Mouse (Mus musculus) stomach, embryonic 15.5 days (tissue): Measurements from ENCODE around the gene Snx11. TPM values are rescaled to one million over a fixed set of nuclear protein-coding genes. Genes with fewer than 3 reads are reported as not detected.
A peak's percentile ranks its signal among the peaks of the same experiment; 100 is the strongest.

Source experiments
- ATAC-seq: fragments of 200-750 bp; cut with Nextera tagmentation; 2 replicates; pipeline ENCODE4 v1.8.0; 2017; ENCODE audit warnings: low read depth, moderate number of reproducible peaks, moderate TSS enrichment; ENCODE audit not compliant: insufficient read depth, low FRiP score
- H3K27ac ChIP-seq: fragments of 300-500 bp; sonication (generic); 2 replicates; pipeline ENCODE4 v1.5.1; 2015; ENCODE audit warnings: mild to moderate bottlenecking, inconsistent platforms
- H3K27me3 ChIP-seq: fragments of 300-500 bp; sonication (generic); replicated peaks from 2 replicates; pipeline ENCODE4 v1.6.1; 2015; ENCODE audit warnings: inconsistent platforms
- H3K36me3 ChIP-seq: fragments of 300-500 bp; sonication (generic); 2 replicates; pipeline ENCODE4 v1.6.1; 2015; ENCODE audit warnings: inconsistent platforms
- H3K4me1 ChIP-seq: fragments of 300-500 bp; sonication (generic); 2 replicates; pipeline ENCODE4 v1.6.1; 2015; ENCODE audit warnings: inconsistent platforms
- H3K4me2 ChIP-seq: fragments of 300-500 bp; sonication (generic); 2 replicates; pipeline ENCODE4 v1.6.1; 2015; ENCODE audit warnings: mild to moderate bottlenecking, inconsistent platforms
- H3K4me3 ChIP-seq: fragments of 300-500 bp; sonication (generic); replicated peaks from 2 replicates; pipeline ENCODE4 v1.5.1; 2015; ENCODE audit warnings: inconsistent platforms
- H3K9ac ChIP-seq: fragments of 300-500 bp; sonication (generic); 2 replicates; pipeline ENCODE4 v1.6.1; 2015; ENCODE audit warnings: inconsistent platforms
- H3K9me3 ChIP-seq: fragments of 300-500 bp; sonication (generic); 2 replicates; pipeline ENCODE4 v1.6.1; 2016; ENCODE audit warnings: inconsistent platforms
- WGBS: fragments of 180-500 bp; shearing (Covaris S2); methylation state at CpG from one replicate; pipeline ENCODE4 v1.1.7; 2015; 5-methylcytosine and 5-hydroxymethylcytosine counted together
- polyA plus RNA-seq: library from polyadenylated mRNA; unstranded; fragments of >200 nt; fragmentation: Nextera tagmentation; extraction: Ambion mirVana; gene quantifications from 2 replicates; pipeline ENCODE4 v1.2.1, GENCODE M21; 2015

Gene Snx11
- polyA plus RNA-seq, 1 experiment from 2014 or later: 16.5 TPM

- no peak overlapping the region for H3K9ac ChIP-seq
- H3K9me3 ChIP-seq: no peaks in the 10 kb centered on the region
- H3K4me3 ChIP-seq: no peak overlapping the region
- no peak for ATAC-seq
- no peaks in the 10 kb centered on the region for H3K4me1 ChIP-seq
- no peaks in the 10 kb centered on the region for H3K27me3 ChIP-seq
- H3K4me2 ChIP-seq: no peak overlapping the region
- WGBS: 68% methylated on average over 5 of the region's 5 CpGs
- no peaks in the 10 kb centered on the region for H3K36me3 ChIP-seq
- H3K27ac ChIP-seq: no peak overlapping the region
Measured at GRCm38 (mm10) chr11:96758402-96758801, 19.0 kb downstream of the Snx11 start.

GRCm38 (mm10) chr11:96757421-96757820 is 19.9 kb downstream of the Snx11 start:
- no peak for ATAC-seq
- no peaks in the 10 kb centered on the region for H3K4me1 ChIP-seq
- H3K9me3 ChIP-seq: no peaks in the 10 kb centered on the region
- WGBS: 51% methylated on average over 4 of the region's 4 CpGs
- H3K9ac ChIP-seq: no peak overlapping the region
- no peak overlapping the region for H3K4me2 ChIP-seq
- no peak overlapping the region for H3K27ac ChIP-seq
- H3K36me3 ChIP-seq: no peaks in the 10 kb centered on the region
- no peak overlapping the region for H3K4me3 ChIP-seq
- no peaks in the 10 kb centered on the region for H3K27me3 ChIP-seq

- Histone ChIP-seq H3K4me3 (no peak overlapping the region), H3K9me3 (no peaks in the 10 kb centered on the region), H3K36me3 (no peaks in the 10 kb centered on the region), H3K4me1 (no peaks in the 10 kb centered on the region), H3K9ac (no peak overlapping the region), H3K27ac (no peak overlapping the region), H3K27me3 (no peaks in the 10 kb centered on the region), H3K4me2 (no peak overlapping the region)
- no peak for ATAC-seq
- WGBS: 90% methylated on average over 2 of the region's 2 CpGs
Measured at GRCm38 (mm10) chr11:96755298-96755697, 22.1 kb downstream of the Snx11 start.

GRCm38 (mm10) chr11:96747555-96747954 is 29.8 kb downstream of the Snx11 start:
- WGBS: 47% methylated on average over 3 of the region's 3 CpGs

GRCm38 (mm10) chr11:96746648-96747047 is 30.7 kb downstream of the Snx11 start:
- Histone ChIP-seq H3K27me3 (0 out of 2 replicates have a peak, but pooled peaks cover 2% of the 10 kb centered on the region), H3K4me2 (no peak overlapping the region), H3K27ac (no peak overlapping the region), H3K4me1 (no peaks in the 10 kb centered on the region), H3K9ac (no peak overlapping the region), H3K36me3 (no peaks in the 10 kb centered on the region), H3K4me3 (no peak overlapping the region), H3K9me3 (no peaks in the 10 kb centered on the region)
- 65% methylated on average over 6 of the region's 6 CpGs for WGBS
- ATAC-seq: no peak

More at GRCm38 (mm10) chr11:96747555-96747954, 29.8 kb downstream of the Snx11 start:
- no peaks in the 10 kb centered on the region for H3K27me3 ChIP-seq
- H3K36me3 ChIP-seq: no peaks in the 10 kb centered on the region
- H3K4me2 ChIP-seq: no peak overlapping the region
- no peaks in the 10 kb centered on the region for H3K9me3 ChIP-seq
- H3K4me3 ChIP-seq: no peak overlapping the region
- H3K9ac ChIP-seq: no peak overlapping the region
- H3K27ac ChIP-seq: no peak overlapping the region
- ATAC-seq: no peak
- H3K4me1 ChIP-seq: no peaks in the 10 kb centered on the region

GRCm38 (mm10) chr11:96743891-96744290 is 33.5 kb downstream of the Snx11 start:
- no peaks in the 10 kb centered on the region for H3K36me3 ChIP-seq
- no peak overlapping the region for H3K4me3 ChIP-seq
- 0 out of 2 replicates have a peak, but pooled peaks cover 10% of the 10 kb centered on the region for H3K27me3 ChIP-seq
- ATAC-seq: no peak
- no peaks in the 10 kb centered on the region for H3K9me3 ChIP-seq
- no peak overlapping the region for H3K4me2 ChIP-seq
- H3K4me1 ChIP-seq: no peaks in the 10 kb centered on the region
- WGBS: 64% methylated on average over 4 of the region's 4 CpGs
- no peak overlapping the region for H3K9ac ChIP-seq
- H3K27ac ChIP-seq: no peak overlapping the region

GRCm38 (mm10) chr11:96743000-96743399 is 34.4 kb downstream of the Snx11 start:
- Histone ChIP-seq H3K4me2 (peak overlapping the region; percentile 22), H3K36me3 (no peaks in the 10 kb centered on the region), H3K27ac (no peak overlapping the region), H3K4me3 (no peak overlapping the region), H3K27me3 (0 out of 2 replicates have a peak, but pooled peaks cover 10% of the 10 kb centered on the region), H3K9me3 (no peaks in the 10 kb centered on the region), H3K4me1 (no peaks in the 10 kb centered on the region), H3K9ac (no peak overlapping the region)
- ATAC-seq: no peak
- WGBS: 23% methylated on average over 11 of the region's 11 CpGs

GRCm38 (mm10) chr11:96741995-96742394 is 35.4 kb downstream of the Snx11 start:
- Histone ChIP-seq H3K27me3 (0 out of 2 replicates have a peak, but pooled peaks cover 10% of the 10 kb centered on the region), H3K9ac (no peak overlapping the region), H3K27ac (no peak overlapping the region), H3K36me3 (no peaks in the 10 kb centered on the region), H3K4me3 (no peak overlapping the region), H3K9me3 (no peaks in the 10 kb centered on the region), H3K4me1 (no peaks in the 10 kb centered on the region), H3K4me2 (no peak overlapping the region)
- ATAC-seq: no peak
- WGBS: 27% methylated on average over 12 of the region's 12 CpGs

- H3K4me2 ChIP-seq: no peak overlapping the region
- 0 out of 2 replicates have a peak, but pooled peaks cover 10% of the 10 kb centered on the region for H3K27me3 ChIP-seq
- no peak overlapping the region for H3K4me3 ChIP-seq
- 65% methylated on average over 12 of the region's 12 CpGs for WGBS
- no peak overlapping the region for H3K9ac ChIP-seq
- H3K9me3 ChIP-seq: no peaks in the 10 kb centered on the region
- no peak for ATAC-seq
- H3K4me1 ChIP-seq: peaks cover 5% of the 10 kb centered on the region; the same call in 1 of the 2 replicates
- H3K36me3 ChIP-seq: no peaks in the 10 kb centered on the region
- H3K27ac ChIP-seq: no peak overlapping the region
Measured at GRCm38 (mm10) chr11:96740796-96741195, 36.6 kb downstream of the Snx11 start.

- no peak for ATAC-seq
- H3K4me2 ChIP-seq: no peak overlapping the region
- H3K36me3 ChIP-seq: no peaks in the 10 kb centered on the region
- H3K9ac ChIP-seq: no peak overlapping the region
- H3K27ac ChIP-seq: no peak overlapping the region
- H3K4me1 ChIP-seq: peaks cover 8% of the 10 kb centered on the region; the same call in 1 of the 2 replicates
- WGBS: 64% methylated on average over 14 of the region's 14 CpGs
- H3K4me3 ChIP-seq: no peak overlapping the region
- no peaks in the 10 kb centered on the region for H3K9me3 ChIP-seq
- 0 out of 2 replicates have a peak, but pooled peaks cover 10% of the 10 kb centered on the region for H3K27me3 ChIP-seq
Measured at GRCm38 (mm10) chr11:96737673-96738471, 39.5 kb downstream of the Snx11 start.

- no peaks in the 10 kb centered on the region for H3K9me3 ChIP-seq
- 24% methylated on average over 11 of the region's 11 CpGs for WGBS
- H3K27ac ChIP-seq: no peak overlapping the region
Measured at GRCm38 (mm10) chr11:96736361-96736760, 41.0 kb downstream of the Snx11 start.

GRCm38 (mm10) chr11:96735908-96736307 is 41.5 kb downstream of the Snx11 start:
- 5% methylated on average over 19 of the region's 19 CpGs for WGBS
- no peak overlapping the region for H3K27ac ChIP-seq
- peaks cover 8% of the 10 kb centered on the region; the same call in 1 of the 2 replicates for H3K4me1 ChIP-seq
- ATAC-seq: peak; percentile 43; the same call in 1 of the 2 replicates
- no peaks in the 10 kb centered on the region for H3K36me3 ChIP-seq
- peak overlapping the region; percentile 45 for H3K4me2 ChIP-seq
- H3K9me3 ChIP-seq: no peaks in the 10 kb centered on the region
- 0 out of 2 replicates have a peak, but pooled peaks cover 2% of the 10 kb centered on the region for H3K27me3 ChIP-seq
- H3K4me3 ChIP-seq: peak overlapping the region; percentile 7; the same call in 1 of the 2 replicates
- H3K9ac ChIP-seq: no peak overlapping the region

More at GRCm38 (mm10) chr11:96736361-96736760, 41.0 kb downstream of the Snx11 start:
- Histone ChIP-seq H3K4me3 (no peak overlapping the region; the same call in 1 of the 2 replicates), H3K4me2 (peak overlapping the region; percentile 45), H3K9ac (no peak overlapping the region), H3K27me3 (0 out of 2 replicates have a peak, but pooled peaks cover 7% of the 10 kb centered on the region), H3K36me3 (no peaks in the 10 kb centered on the region), H3K4me1 (peaks cover 8% of the 10 kb centered on the region; the same call in 1 of the 2 replicates)
- ATAC-seq: no peak
